Mouse (Mus musculus) adrenal gland, postnatal 25 days (tissue): Measurements from ENCODE around the gene Snx20. TPM values are rescaled to one million over a fixed set of nuclear protein-coding genes. Genes with fewer than 3 reads are reported as not detected.
"Not testable (repeated sequence)": the region's sequence is repeated elsewhere in the genome, so short reads cannot be mapped to it uniquely, and the experiment has no call there.

Experiments
- DNase-seq: peaks from one replicate; pipeline ENCODE4 v3.0.0; 2021; ENCODE audit warnings: mixed read lengths
- long read RNA-seq: library from polyadenylated mRNA; stranded (forward); transcript quantifications from one replicate; pipeline ENCODE4 v2.0.0, GENCODE M21; 2021
- total RNA-seq: library from RNA; stranded (reverse); gene quantifications from 2 replicates; pipeline ENCODE4 v1.2.3, GENCODE M21; 2021

The Snx20 gene
- total RNA-seq: 0.95 and 1.3 TPM in 2 replicates
- long read RNA-seq, partial matches to known transcripts: 2 of 4 reads
- long read RNA-seq, other reads (novel, unspliced or antisense): 1 of 4 reads

GRCm38 (mm10) chr8:88635474-88636397 lies at the start of gene Snx20:
Gene Snx20 (minus strand): TSS chr8:88636128.
- DNase-seq: no peak

GRCm38 (mm10) chr8:88683656-88684289 lies 47.8 kb upstream of the Snx20 start:
- DNase-seq: no peak

- no peak for DNase-seq
Observed at GRCm38 (mm10) chr8:88681046-88681445, 45.1 kb upstream of the Snx20 start.

DNA sequence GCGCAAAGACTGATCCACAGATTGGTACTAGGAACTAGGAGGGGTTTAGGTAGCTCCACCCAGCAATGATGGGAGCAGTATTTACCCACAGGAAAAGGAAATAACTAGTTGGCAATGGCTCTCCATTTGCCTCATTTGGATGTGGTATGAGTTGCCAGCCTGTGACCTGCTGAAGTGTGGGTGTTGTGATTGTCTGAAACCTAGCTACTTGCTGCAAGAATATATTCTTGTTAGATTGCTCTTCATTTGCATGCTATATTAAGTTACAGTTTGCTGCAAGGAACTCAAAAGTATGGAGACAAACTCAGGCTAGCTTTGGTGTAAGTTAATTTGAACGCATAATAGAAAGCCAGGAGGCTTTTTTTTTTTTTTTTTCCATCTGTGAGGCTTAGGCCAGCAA lies 44.6 kb upstream of the Snx20 start:
- DNase-seq: no peak

- no peak for DNase-seq
Observed at GRCm38 (mm10) chr8:88677071-88677470, 41.1 kb upstream of the Snx20 start.

- no peak for DNase-seq
Observed at GRCm38 (mm10) chr8:88675372-88676165, 39.6 kb upstream of the Snx20 start.

- no peak for DNase-seq
Observed at GRCm38 (mm10) chr8:88673859-88674258, 37.9 kb upstream of the Snx20 start.

- no peak for DNase-seq
Observed at GRCm38 (mm10) chr8:88671575-88671974, 35.6 kb upstream of the Snx20 start.

DNA sequence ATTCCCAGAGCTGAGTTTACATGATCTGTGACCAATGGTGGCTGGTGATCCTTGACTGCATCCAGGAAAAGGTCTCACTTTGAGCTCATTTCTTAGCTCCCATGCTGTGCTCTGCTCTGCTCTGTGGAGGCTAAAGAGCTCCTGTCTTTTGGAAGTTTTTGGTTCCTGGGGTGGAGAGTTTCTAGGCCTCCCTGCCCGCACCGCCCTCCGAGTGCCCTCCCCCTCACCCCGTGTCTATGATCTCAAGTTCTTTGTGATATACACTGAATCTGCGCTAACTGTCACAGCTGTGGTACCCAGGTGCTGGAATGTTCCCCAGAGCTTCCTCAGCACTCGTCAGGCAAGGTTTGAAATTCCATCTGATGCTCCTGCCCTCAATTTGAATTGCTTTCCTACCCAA lies 34.9 kb upstream of the Snx20 start:
- no peak for DNase-seq

- DNase-seq: no peak
Observed at GRCm38 (mm10) chr8:88668400-88669086, 32.6 kb upstream of the Snx20 start.

- no peak for DNase-seq
Observed at GRCm38 (mm10) chr8:88666435-88666834, 30.5 kb upstream of the Snx20 start.

- DNase-seq: peak; percentile 17
Observed at GRCm38 (mm10) chr8:88664947-88665346, 29.0 kb upstream of the Snx20 start.

DNA sequence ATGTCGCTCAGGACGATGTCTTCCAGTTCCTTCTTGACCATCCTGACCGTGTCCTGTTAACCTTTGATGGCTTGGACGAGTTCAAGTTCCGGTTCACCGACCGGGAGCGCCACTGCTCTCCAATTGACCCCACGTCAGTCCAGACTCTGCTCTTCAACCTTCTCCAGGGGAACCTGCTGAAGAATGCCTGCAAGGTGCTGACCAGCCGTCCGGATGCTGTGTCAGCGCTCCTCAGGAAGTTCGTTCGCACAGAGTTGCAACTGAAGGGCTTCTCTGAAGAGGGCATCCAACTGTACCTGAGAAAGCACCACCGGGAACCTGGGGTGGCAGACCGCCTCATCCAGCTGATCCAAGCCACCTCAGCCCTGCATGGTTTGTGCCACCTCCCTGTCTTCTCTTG lies 28.2 kb upstream of the Snx20 start:
- DNase-seq: no peak

DNA sequence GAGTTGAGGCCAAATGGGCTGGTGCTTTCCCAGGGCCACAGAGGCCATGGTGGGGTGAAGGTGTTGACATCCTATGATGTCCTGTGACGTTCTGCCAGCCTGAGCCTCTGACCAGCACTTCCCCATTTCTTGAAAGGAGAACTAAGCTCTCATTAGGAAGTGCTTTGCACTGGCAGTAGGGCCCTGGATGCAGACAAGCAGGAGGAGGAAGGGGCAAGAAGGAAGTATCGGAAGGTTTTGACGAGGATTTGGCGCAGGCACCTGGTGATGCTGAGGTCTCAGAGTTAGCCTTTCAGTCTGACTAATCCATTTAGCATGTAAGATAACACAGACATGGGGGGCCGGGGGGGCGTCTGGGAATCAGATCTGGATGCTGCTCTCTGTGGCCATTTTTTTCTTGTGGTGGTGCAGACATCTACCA lies 26.5 kb upstream of the Snx20 start:
- no peak for DNase-seq

DNA sequence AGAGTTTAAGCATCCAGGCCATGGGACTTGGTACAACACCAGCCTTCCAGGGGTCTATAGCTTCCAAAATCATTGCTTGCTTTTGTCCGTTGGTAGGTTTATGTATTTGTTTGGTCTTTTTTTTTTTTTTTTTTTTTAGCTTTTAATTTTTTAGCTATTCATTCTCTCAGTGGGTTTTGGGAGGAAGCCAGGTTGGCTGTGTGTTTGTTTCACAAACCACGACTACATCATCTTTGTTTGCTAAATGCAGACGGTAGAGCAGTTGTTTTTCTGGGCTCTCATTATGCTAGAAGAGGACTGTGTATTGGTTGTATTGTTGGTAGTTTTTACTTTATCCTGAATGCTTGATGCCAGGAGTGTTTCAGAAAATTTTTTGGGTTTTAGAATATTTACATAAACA lies 23.9 kb upstream of the Snx20 start:
- no peak for DNase-seq

DNA sequence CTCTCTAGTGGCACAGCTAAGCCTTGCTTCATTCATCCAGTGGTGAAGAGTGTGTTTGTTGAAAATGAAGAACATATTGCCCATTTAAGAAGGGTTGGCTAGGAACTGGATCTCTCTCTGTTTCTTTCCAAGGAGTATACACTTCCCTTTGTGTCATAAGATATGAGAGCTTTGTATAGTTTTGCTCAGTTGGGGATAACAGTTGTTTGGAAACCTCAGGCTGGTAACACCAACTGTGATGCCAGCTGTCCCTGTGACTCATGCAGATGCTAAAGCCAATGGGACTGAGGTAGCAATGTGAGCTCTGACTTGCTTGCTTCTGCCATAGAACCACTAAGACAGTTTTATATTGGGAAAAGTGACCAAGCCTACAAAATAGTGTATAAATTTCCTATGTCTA lies 19.4 kb upstream of the Snx20 start:
- no peak for DNase-seq

- not testable (repeated sequence) for DNase-seq
Observed at GRCm38 (mm10) chr8:88651122-88651521, 15.2 kb upstream of the Snx20 start.

DNA sequence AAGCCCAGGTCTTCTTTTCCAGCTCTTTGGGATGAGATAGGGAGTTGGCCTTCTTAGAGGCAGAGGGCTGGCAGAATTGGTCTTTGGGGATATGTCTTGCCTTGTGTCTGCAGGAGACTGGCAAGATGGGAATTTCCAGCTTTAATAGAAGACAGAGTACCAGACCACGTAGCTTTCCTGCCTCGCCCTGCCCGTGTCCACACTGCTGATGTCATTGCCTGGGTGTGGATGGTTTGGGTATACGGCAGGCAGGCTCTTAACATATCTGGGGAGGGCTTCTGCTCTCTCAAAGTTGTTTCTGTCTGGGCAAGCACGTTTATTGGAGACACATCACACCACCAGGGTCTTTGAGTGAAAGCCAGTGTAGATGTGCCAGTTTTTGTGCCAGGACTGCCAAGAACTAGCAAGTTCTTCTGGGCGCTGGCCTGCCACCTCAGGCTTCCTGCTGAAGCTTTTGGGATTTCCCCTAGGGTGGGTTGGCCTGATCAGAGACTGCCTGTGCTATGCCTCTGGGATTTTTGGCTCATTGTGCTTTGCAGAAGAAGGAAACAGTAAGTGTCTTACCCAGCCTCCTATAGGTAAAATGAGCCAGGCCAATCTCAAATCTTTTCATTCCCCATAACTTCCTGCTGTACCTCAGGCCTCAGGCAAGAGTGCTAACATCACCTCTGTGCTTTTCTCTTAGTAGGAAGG lies 14.2 kb upstream of the Snx20 start:
- DNase-seq: no peak

- no peak for DNase-seq
Observed at GRCm38 (mm10) chr8:88648322-88648721, 12.4 kb upstream of the Snx20 start.

DNA sequence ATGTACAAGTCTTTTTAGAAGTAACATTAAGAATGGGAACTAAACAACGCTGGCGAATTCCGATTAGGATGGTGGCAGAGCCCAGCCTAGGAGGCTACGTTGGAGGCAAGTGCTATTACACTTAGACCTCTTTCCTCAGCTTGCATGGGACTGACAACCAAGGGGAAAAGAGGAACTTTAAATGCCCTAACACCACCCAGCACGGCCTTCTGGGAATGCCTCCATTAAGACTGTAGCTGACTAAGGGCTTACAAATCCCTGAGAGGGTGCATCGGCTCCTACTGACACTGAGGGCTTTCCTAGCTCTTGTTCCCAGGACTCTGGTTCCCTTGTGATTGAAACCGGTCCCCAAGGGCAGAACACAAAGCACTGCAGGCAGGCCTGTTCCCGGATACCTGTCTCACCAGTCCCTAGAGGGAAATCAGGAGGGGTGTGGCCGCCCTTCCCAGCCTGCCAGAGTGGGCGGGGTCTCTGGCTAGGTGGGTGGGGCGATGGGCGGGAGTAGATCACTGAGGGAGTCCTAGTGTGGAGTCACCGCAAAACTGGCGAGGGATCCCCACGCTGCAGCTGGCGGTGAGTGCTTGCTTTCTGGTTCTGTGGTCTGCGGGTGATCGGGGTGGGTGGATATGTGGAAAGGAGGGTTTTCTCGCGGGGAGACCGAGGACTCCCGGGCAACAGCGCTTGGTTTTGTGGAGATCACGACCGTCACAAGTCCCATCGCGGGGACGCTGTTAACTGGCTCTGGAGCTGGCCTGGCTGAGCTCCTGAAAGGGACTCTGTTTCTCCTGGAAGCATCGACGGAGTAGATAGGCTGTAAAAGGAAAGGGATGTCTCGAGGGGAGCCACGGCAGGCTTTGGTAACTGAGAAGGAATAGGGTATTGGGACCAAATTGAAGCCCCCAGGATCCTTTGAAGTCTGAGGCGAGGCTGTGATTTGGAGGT lies 11.2 kb upstream of the Snx20 start, which contains the start of gene Nod2:
Gene Nod2 (plus strand): TSS at position 479 of the 942 bp plus-strand sequence.
- DNase-seq: peak; percentile 87
